Mouse (Mus musculus) ovary, postnatal 36 days (tissue): ENCODE measurements around the gene Gm20747.
"Not testable (repeated sequence)": the region's sequence is repeated elsewhere in the genome, so short reads cannot be mapped to it uniquely, and the experiment has no call there.

Experiments
- DNase-seq: peaks from one replicate; pipeline ENCODE4 v3.0.0; 2022; ENCODE audit warnings: low spot score, mixed read lengths

The Gm20747 gene

DNA sequence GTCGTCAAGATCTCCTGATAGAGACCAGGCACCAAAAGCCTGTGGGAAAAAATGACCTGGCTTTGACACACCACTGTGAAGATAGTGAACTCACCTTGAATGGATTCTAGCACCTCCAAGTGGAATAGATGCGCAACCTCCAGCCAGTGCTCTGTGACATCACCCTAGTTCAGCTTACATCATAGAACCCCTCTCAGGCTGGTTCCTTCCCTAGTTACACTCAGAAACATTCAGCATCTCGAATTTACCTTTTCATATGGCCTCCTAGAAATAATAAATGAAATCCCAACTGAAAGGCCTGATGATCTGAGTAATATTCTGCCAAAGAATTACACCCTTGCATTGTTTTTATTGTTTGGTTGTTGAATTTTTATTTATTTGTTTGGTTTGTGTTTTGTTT, at the start of gene Gm20747:
Gm20747 (minus strand) TSS at position 101 of the 400 bp plus-strand sequence.
- DNase-seq = not testable (repeated sequence)
